Mouse (Mus musculus) T-helper 1 cell (primary cell): ENCODE data around the gene Cstad.

ENCODE experiments used
- in situ Hi-C: fragments of 300-600 bp; cut with MboI, MseI; formaldehyde crosslinking; loops from one replicate; pipeline ENCODE4 v1.15.1; 2025; ENCODE audit warnings: high pct_unique_total_duplicates

Gene Cstad

GRCm38 (mm10) chr2:30594641-30595379, at the start of gene Cstad:
Gene Cstad (plus strand): TSS chr2:30595040.
- in situ Hi-C loops = no loop called here

- in situ Hi-C loops = no loop called here
These were observed 49.1 kb upstream of the Cstad start for GRCm38 (mm10) chr2:30545706-30546105.

GRCm38 (mm10) chr2:30546219-30546618, 48.6 kb upstream of the Cstad start:
- in situ Hi-C loops = no loop called here

- in situ Hi-C loops = no loop called here
These were observed 47.2 kb upstream of the Cstad start for GRCm38 (mm10) chr2:30547455-30548217.

- in situ Hi-C loops = no loop called here
These were observed 43.3 kb upstream of the Cstad start for GRCm38 (mm10) chr2:30551579-30551978.

GRCm38 (mm10) chr2:30553851-30554540, 40.8 kb upstream of the Cstad start:
- in situ Hi-C loops = no loop called here

- in situ Hi-C loops = no loop called here
These were observed 39.6 kb upstream of the Cstad start for GRCm38 (mm10) chr2:30555257-30555656.

- in situ Hi-C loops = no loop called here
These were observed 38.3 kb upstream of the Cstad start for GRCm38 (mm10) chr2:30556495-30556894.

GRCm38 (mm10) chr2:30559552-30559951, 35.3 kb upstream of the Cstad start:
- in situ Hi-C loops = no loop called here

- in situ Hi-C loops = no loop called here
These were observed 32.3 kb upstream of the Cstad start for GRCm38 (mm10) chr2:30562553-30562952.

- in situ Hi-C loops = no loop called here
These were observed 23.2 kb upstream of the Cstad start for GRCm38 (mm10) chr2:30571647-30572046.

- in situ Hi-C loops = no loop called here
These were observed 21.3 kb upstream of the Cstad start for GRCm38 (mm10) chr2:30573522-30573921.

- in situ Hi-C loops = no loop called here
These were observed 17.8 kb upstream of the Cstad start for GRCm38 (mm10) chr2:30577010-30577409.

GRCm38 (mm10) chr2:30578006-30578405, 16.8 kb upstream of the Cstad start:
- in situ Hi-C loops = no loop called here

- in situ Hi-C loops = no loop called here
These were observed 7.7 kb upstream of the Cstad start for GRCm38 (mm10) chr2:30587161-30587560.

GRCm38 (mm10) chr2:30587671-30588070, 7.2 kb upstream of the Cstad start:
- in situ Hi-C loops = no loop called here

- in situ Hi-C loops = no loop called here
These were observed 5.8 kb upstream of the Cstad start for GRCm38 (mm10) chr2:30588985-30589511.

GRCm38 (mm10) chr2:30589781-30590180, 5.1 kb upstream of the Cstad start:
- in situ Hi-C loops = no loop called here

GRCm38 (mm10) chr2:30590909-30591308, 3.9 kb upstream of the Cstad start:
- in situ Hi-C loops = no loop called here

- in situ Hi-C loops = no loop called here
These were observed 2.4 kb upstream of the Cstad start for GRCm38 (mm10) chr2:30592391-30592790.

- in situ Hi-C loops = no loop called here
These were observed 1.9 kb upstream of the Cstad start for GRCm38 (mm10) chr2:30592951-30593350.

GRCm38 (mm10) chr2:30593636-30594310, 1.1 kb upstream of the Cstad start:
- in situ Hi-C loops = no loop called here
